Mouse (Mus musculus): ENCODE measurements at regions not wholly inside any gene's neighbourhood (a gene's known extent, or its start where the extent isn't known, plus 50 kb on each side); places are given as distances from the start of the nearest gene placed in this dataset.

DNA sequence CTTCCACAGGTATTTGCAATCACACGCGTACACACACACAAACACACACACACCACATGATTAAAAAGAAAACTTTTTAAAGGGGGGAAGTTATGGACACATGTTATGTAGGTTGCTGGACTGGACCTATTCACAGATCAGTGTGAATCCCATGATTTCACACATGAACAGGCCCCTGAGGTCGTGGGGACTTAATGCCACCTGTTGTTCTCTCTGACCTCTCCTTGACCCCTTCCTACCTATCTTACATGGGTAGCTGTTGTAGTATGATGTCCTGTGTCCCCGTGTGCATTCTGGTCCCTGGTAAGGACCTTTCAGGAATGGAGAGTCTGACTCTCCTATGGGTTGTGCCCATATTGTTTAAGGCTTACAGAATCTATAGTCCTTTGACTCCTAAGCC, 155.6 kb downstream of the Zfp36l1 start:
- TF ChIP-seq CTCF (IDR thresholded peaks at IDR 0.05; ENCODE audit: low read depth, low read length): no peak
- no peak for TF ChIP-seq GATA1 (IDR thresholded peaks at IDR 0.05; ENCODE audit: borderline replicate concordance, low read length)
